Mouse (Mus musculus) G1E-ER4 (cell line): Measurements from ENCODE around the gene Egflam. TPM values are rescaled to one million over a fixed set of nuclear protein-coding genes. Genes with fewer than 3 reads are reported as not detected.

ENCODE experiments used
- GATA1 ChIP-seq: IDR thresholded peaks from one replicate; pipeline ENCODE4 v1.8.0; 2012; ENCODE audit warnings: low read length, inconsistent platforms
- polyA plus RNA-seq: library from polyadenylated mRNA; stranded (reverse); fragments of >175 nt; gene quantifications from 2 replicates; pipeline ENCODE4 v1.2.3, GENCODE M21; 2012

Egflam gene
- polyA plus RNA-seq, 1 experiment: not detected

GRCm38 (mm10) chr15:7252106-7252636, 146.0 kb downstream of the Egflam start:
- TF ChIP-seq GATA1: no peak

GRCm38 (mm10) chr15:7251042-7251441, 147.2 kb downstream of the Egflam start:
- TF ChIP-seq GATA1: no peak

- TF ChIP-seq GATA1: no peak
Observed at GRCm38 (mm10) chr15:7249216-7249615, 149.0 kb downstream of the Egflam start.

GRCm38 (mm10) chr15:7247321-7247720, 150.9 kb downstream of the Egflam start:
- TF ChIP-seq GATA1: no peak

- TF ChIP-seq GATA1: no peak
Observed at GRCm38 (mm10) chr15:7242161-7242850, 155.9 kb downstream of the Egflam start.

- no peak for TF ChIP-seq GATA1
Observed at GRCm38 (mm10) chr15:7240950-7241349, 157.2 kb downstream of the Egflam start.

- TF ChIP-seq GATA1: no peak
Observed at GRCm38 (mm10) chr15:7239904-7240303, 158.3 kb downstream of the Egflam start.

GRCm38 (mm10) chr15:7233393-7234090, 164.7 kb downstream of the Egflam start:
- no peak for TF ChIP-seq GATA1

GRCm38 (mm10) chr15:7226225-7226624, 172.0 kb downstream of the Egflam start:
- TF ChIP-seq GATA1: no peak

GRCm38 (mm10) chr15:7224151-7224775, 173.9 kb downstream of the Egflam start:
- TF ChIP-seq GATA1: no peak

- no peak for TF ChIP-seq GATA1
Observed at GRCm38 (mm10) chr15:7222809-7223208, 175.4 kb downstream of the Egflam start.

- no peak for TF ChIP-seq GATA1
Observed at GRCm38 (mm10) chr15:7217273-7217598, 181.0 kb downstream of the Egflam start.

GRCm38 (mm10) chr15:7216581-7217272, 181.5 kb downstream of the Egflam start:
- TF ChIP-seq GATA1: no peak

GRCm38 (mm10) chr15:7215845-7216244, 182.3 kb downstream of the Egflam start:
- TF ChIP-seq GATA1: no peak

- TF ChIP-seq GATA1: no peak
Observed at GRCm38 (mm10) chr15:7213683-7214082, 184.5 kb downstream of the Egflam start.

GRCm38 (mm10) chr15:7208180-7208579, 190.0 kb downstream of the Egflam start:
- no peak for TF ChIP-seq GATA1

GRCm38 (mm10) chr15:7207292-7207691, 190.9 kb downstream of the Egflam start:
- no peak for TF ChIP-seq GATA1
